Mouse (Mus musculus) ES-Bruce4 (cell line): ENCODE measurements around the gene Auts2. TPM values are rescaled to one million over a fixed set of nuclear protein-coding genes. Genes with fewer than 3 reads are reported as not detected.

Experiments
- H3K27ac ChIP-seq: 2 replicates; pipeline ENCODE4 v1.5.1; 2012; ENCODE audit warnings: low read length, inconsistent platforms; ENCODE audit not compliant: insufficient read depth
- H3K27me3 ChIP-seq: 2 replicates; pipeline ENCODE4 v1.6.1; 2012; ENCODE audit warnings: mild to moderate bottlenecking, low read length, inconsistent platforms; ENCODE audit not compliant: control insufficient read depth, poor library complexity, insufficient read depth, severe bottlenecking
- H3K36me3 ChIP-seq: 2 replicates; pipeline ENCODE4 v1.6.1; 2012; ENCODE audit warnings: inconsistent platforms, mild to moderate bottlenecking, low read length, moderate library complexity; ENCODE audit not compliant: control insufficient read depth, poor library complexity, insufficient read depth, severe bottlenecking
- H3K4me1 ChIP-seq: one replicate; pipeline ENCODE4 v1.8.1; 2011; ENCODE audit warnings: low read length; ENCODE audit not compliant: control insufficient read depth, insufficient read depth
- H3K4me3 ChIP-seq: 2 replicates; pipeline ENCODE4 v1.5.1; 2011; ENCODE audit warnings: low read depth, mild to moderate bottlenecking, low read length
- H3K9ac ChIP-seq: 2 replicates; pipeline ENCODE4 v1.6.1; 2012; ENCODE audit warnings: low read depth, mild to moderate bottlenecking, inconsistent platforms; ENCODE audit not compliant: poor library complexity, severe bottlenecking
- H3K9me3 ChIP-seq: replicated peaks from 2 replicates; pipeline ENCODE4 v1.6.1; 2012; ENCODE audit warnings: mild to moderate bottlenecking, low read length, inconsistent platforms; ENCODE audit not compliant: control insufficient read depth, poor library complexity, insufficient read depth, severe bottlenecking
- CTCF ChIP-seq: IDR thresholded peaks from one replicate; pipeline ENCODE4 v1.8.1; 2011; ENCODE audit warnings: low read depth, low read length
- EP300 ChIP-seq: IDR thresholded peaks from 2 replicates; pipeline ENCODE4 v1.6.1; 2011; ENCODE audit warnings: low read depth, low read length; ENCODE audit not compliant: insufficient read depth
- POLR2A ChIP-seq: IDR thresholded peaks from one replicate; pipeline ENCODE4 v1.8.1; 2011; ENCODE audit warnings: low read length; ENCODE audit not compliant: insufficient read depth
- polyA plus RNA-seq: library from polyadenylated mRNA; stranded (reverse); fragments of >200 nt; gene quantifications from 2 replicates; pipeline ENCODE4 v1.2.4, GENCODE M21; 2011; ENCODE audit warnings: low read depth; ENCODE audit not compliant: missing spikeins, insufficient read depth, insufficient read length

The Auts2 gene
- polyA plus RNA-seq, 1 experiment, result 23.4 TPM

- no peaks in the 10 kb centered on the region for H3K9me3 ChIP-seq
- TF ChIP-seq POLR2A (no peak), EP300 (no peak), CTCF (no peak)
- H3K4me3 ChIP-seq, result no peak overlapping the region
- no peak overlapping the region for H3K9ac ChIP-seq
- H3K27me3 ChIP-seq, result no peaks in the 10 kb centered on the region
- no peaks in the 10 kb centered on the region for H3K36me3 ChIP-seq
- H3K4me1 ChIP-seq, result no peaks in the 10 kb centered on the region
- no peak overlapping the region for H3K27ac ChIP-seq
These were observed 587.7 kb downstream of the Auts2 start for GRCm38 (mm10) chr5:131955227-131956016.

- Histone ChIP-seq H3K4me1 (peaks cover 3% of the 10 kb centered on the region), H3K9me3 (no peaks in the 10 kb centered on the region), H3K27ac (no peak overlapping the region)
These were observed 594.5 kb downstream of the Auts2 start for GRCm38 (mm10) chr5:131948571-131949151.

GRCm38 (mm10) chr5:131946801-131947200 is 596.3 kb downstream of the Auts2 start:
- TF ChIP-seq CTCF (no peak), EP300 (no peak), POLR2A (no peak)
- Histone ChIP-seq H3K4me3 (no peak overlapping the region), H3K4me1 (peaks cover 3% of the 10 kb centered on the region), H3K36me3 (no peaks in the 10 kb centered on the region), H3K27me3 (no peaks in the 10 kb centered on the region), H3K27ac (no peak overlapping the region), H3K9ac (no peak overlapping the region), H3K9me3 (no peaks in the 10 kb centered on the region)

More at GRCm38 (mm10) chr5:131948571-131949151, 594.5 kb downstream of the Auts2 start:
- H3K36me3 ChIP-seq, result no peaks in the 10 kb centered on the region
- no peak overlapping the region for H3K9ac ChIP-seq
- no peak for TF ChIP-seq POLR2A
- no peak for TF ChIP-seq EP300
- TF ChIP-seq CTCF, result no peak
- no peaks in the 10 kb centered on the region for H3K27me3 ChIP-seq
- no peak overlapping the region for H3K4me3 ChIP-seq

- H3K27ac ChIP-seq, result no peak overlapping the region
- H3K4me3 ChIP-seq, result no peak overlapping the region
These were observed 598.4 kb downstream of the Auts2 start for GRCm38 (mm10) chr5:131944761-131945160.

GRCm38 (mm10) chr5:131928696-131929095 is 614.4 kb downstream of the Auts2 start:
- Histone ChIP-seq H3K27ac (no peak overlapping the region), H3K9ac (no peak overlapping the region), H3K27me3 (no peaks in the 10 kb centered on the region), H3K36me3 (no peaks in the 10 kb centered on the region), H3K4me1 (no peaks in the 10 kb centered on the region), H3K9me3 (no peaks in the 10 kb centered on the region), H3K4me3 (no peak overlapping the region)
- TF ChIP-seq CTCF, result no peak
- no peak for TF ChIP-seq POLR2A
- TF ChIP-seq EP300, result no peak

More at GRCm38 (mm10) chr5:131944761-131945160, 598.4 kb downstream of the Auts2 start:
- Histone ChIP-seq H3K4me1 (peaks cover 3% of the 10 kb centered on the region), H3K27me3 (no peaks in the 10 kb centered on the region), H3K36me3 (no peaks in the 10 kb centered on the region), H3K9ac (no peak overlapping the region), H3K9me3 (no peaks in the 10 kb centered on the region)
- no peak for TF ChIP-seq CTCF
- TF ChIP-seq POLR2A, result no peak
- no peak for TF ChIP-seq EP300

- Histone ChIP-seq H3K9ac (no peak overlapping the region), H3K4me3 (no peak overlapping the region), H3K9me3 (no peaks in the 10 kb centered on the region), H3K4me1 (no peaks in the 10 kb centered on the region), H3K27me3 (no peaks in the 10 kb centered on the region), H3K36me3 (no peaks in the 10 kb centered on the region), H3K27ac (no peak overlapping the region)
- TF ChIP-seq CTCF (no peak), POLR2A (no peak), EP300 (no peak)
These were observed 620.4 kb downstream of the Auts2 start for GRCm38 (mm10) chr5:131922759-131923158.
